Mouse (Mus musculus): ENCODE data around the gene Ptcra.

Ptcra gene

GRCm38 (mm10) chr17:46747234-46747633, 16.3 kb downstream of the Ptcra start:
- no peak overlapping the region for H3K4me3 ChIP-seq (replicated peaks; ENCODE audit: low read length)
- H3K9me3 ChIP-seq (ENCODE audit: low read length) = no peaks in the 10 kb centered on the region
- H3K27me3 ChIP-seq (ENCODE audit: insufficient read depth, low read length) = no peaks in the 10 kb centered on the region
- TF ChIP-seq NANOG (IDR thresholded peaks at IDR 0.05; ENCODE audit: borderline replicate concordance, low read length) (no peak), CTCF (conservative IDR thresholded peaks at IDR 0.05; ENCODE audit: low read length) (no peak), POU5F1 (IDR thresholded peaks at IDR 0.05; ENCODE audit: borderline replicate concordance, low read length) (no peak)
- peaks cover 72% of the 10 kb centered on the region for H3K36me3 ChIP-seq (ENCODE audit: insufficient read depth, low read length)
- peaks cover 62% of the 10 kb centered on the region for H3K4me1 ChIP-seq (replicated peaks; ENCODE audit: low read depth, low read length)

- TF ChIP-seq NANOG (IDR thresholded peaks at IDR 0.05; ENCODE audit: borderline replicate concordance, low read length) (no peak), POU5F1 (IDR thresholded peaks at IDR 0.05; ENCODE audit: borderline replicate concordance, low read length) (no peak), CTCF (conservative IDR thresholded peaks at IDR 0.05; ENCODE audit: low read length) (no peak)
- peaks cover 51% of the 10 kb centered on the region for H3K4me1 ChIP-seq (replicated peaks; ENCODE audit: low read depth, low read length)
- no peaks in the 10 kb centered on the region for H3K9me3 ChIP-seq (ENCODE audit: low read length)
- H3K27me3 ChIP-seq (ENCODE audit: insufficient read depth, low read length) = no peaks in the 10 kb centered on the region
- H3K36me3 ChIP-seq (ENCODE audit: insufficient read depth, low read length) = peaks cover 83% of the 10 kb centered on the region
- no peak overlapping the region for H3K4me3 ChIP-seq (replicated peaks; ENCODE audit: low read length)
Measured at GRCm38 (mm10) chr17:46745506-46745905, 18.0 kb downstream of the Ptcra start.

- Histone ChIP-seq H3K4me1 (replicated peaks; ENCODE audit: low read depth, low read length) (peaks cover 37% of the 10 kb centered on the region), H3K27me3 (ENCODE audit: insufficient read depth, low read length) (no peaks in the 10 kb centered on the region), H3K9me3 (ENCODE audit: low read length) (no peaks in the 10 kb centered on the region), H3K4me3 (replicated peaks; ENCODE audit: low read length) (no peak overlapping the region), H3K36me3 (ENCODE audit: insufficient read depth, low read length) (peaks cover 65% of the 10 kb centered on the region)
- TF ChIP-seq CTCF (conservative IDR thresholded peaks at IDR 0.05; ENCODE audit: low read length) = no peak
- TF ChIP-seq POU5F1 (IDR thresholded peaks at IDR 0.05; ENCODE audit: borderline replicate concordance, low read length) = no peak
- no peak for TF ChIP-seq NANOG (IDR thresholded peaks at IDR 0.05; ENCODE audit: borderline replicate concordance, low read length)
Measured at GRCm38 (mm10) chr17:46742986-46743385, 20.5 kb downstream of the Ptcra start.

- no peak overlapping the region for H3K4me3 ChIP-seq (replicated peaks; ENCODE audit: low read length)
- TF ChIP-seq POU5F1 (IDR thresholded peaks at IDR 0.05; ENCODE audit: borderline replicate concordance, low read length) (no peak), CTCF (conservative IDR thresholded peaks at IDR 0.05; ENCODE audit: low read length) (no peak), NANOG (IDR thresholded peaks at IDR 0.05; ENCODE audit: borderline replicate concordance, low read length) (no peak)
Measured at GRCm38 (mm10) chr17:46741305-46741704, 22.2 kb downstream of the Ptcra start.

GRCm38 (mm10) chr17:46736160-46736559, 27.4 kb downstream of the Ptcra start:
- peaks cover 39% of the 10 kb centered on the region for H3K36me3 ChIP-seq (ENCODE audit: insufficient read depth, low read length)
- H3K9me3 ChIP-seq (ENCODE audit: low read length) = no peaks in the 10 kb centered on the region
- peaks cover 21% of the 10 kb centered on the region for H3K4me1 ChIP-seq (replicated peaks; ENCODE audit: low read depth, low read length)
- H3K4me3 ChIP-seq (replicated peaks; ENCODE audit: low read length) = no peak overlapping the region; the same call in 1 of the 2 replicates
- peak; percentile 91 for TF ChIP-seq CTCF (conservative IDR thresholded peaks at IDR 0.05; ENCODE audit: low read length)
- no peak for TF ChIP-seq NANOG (IDR thresholded peaks at IDR 0.05; ENCODE audit: borderline replicate concordance, low read length)
- H3K27me3 ChIP-seq (ENCODE audit: insufficient read depth, low read length) = no peaks in the 10 kb centered on the region

More at GRCm38 (mm10) chr17:46741305-46741704, 22.2 kb downstream of the Ptcra start:
- Histone ChIP-seq H3K36me3 (ENCODE audit: insufficient read depth, low read length) (peaks cover 62% of the 10 kb centered on the region), H3K4me1 (replicated peaks; ENCODE audit: low read depth, low read length) (peaks cover 35% of the 10 kb centered on the region), H3K27me3 (ENCODE audit: insufficient read depth, low read length) (no peaks in the 10 kb centered on the region), H3K9me3 (ENCODE audit: low read length) (no peaks in the 10 kb centered on the region)

GRCm38 (mm10) chr17:46735287-46735686, 28.2 kb downstream of the Ptcra start:
- TF ChIP-seq CTCF (conservative IDR thresholded peaks at IDR 0.05; ENCODE audit: low read length) = no peak
- TF ChIP-seq POU5F1 (IDR thresholded peaks at IDR 0.05; ENCODE audit: borderline replicate concordance, low read length) = no peak
- no peak for TF ChIP-seq NANOG (IDR thresholded peaks at IDR 0.05; ENCODE audit: borderline replicate concordance, low read length)
- Histone ChIP-seq H3K36me3 (ENCODE audit: insufficient read depth, low read length) (peaks cover 37% of the 10 kb centered on the region), H3K4me3 (replicated peaks; ENCODE audit: low read length) (no peak overlapping the region), H3K27me3 (ENCODE audit: insufficient read depth, low read length) (0 out of 2 replicates have a peak, but pooled peaks cover 4% of the 10 kb centered on the region), H3K4me1 (replicated peaks; ENCODE audit: low read depth, low read length) (peaks cover 21% of the 10 kb centered on the region), H3K9me3 (ENCODE audit: low read length) (no peaks in the 10 kb centered on the region)

GRCm38 (mm10) chr17:46734055-46734454, 29.5 kb downstream of the Ptcra start:
- H3K4me3 ChIP-seq (replicated peaks; ENCODE audit: low read length) = no peak overlapping the region
- no peaks in the 10 kb centered on the region for H3K9me3 ChIP-seq (ENCODE audit: low read length)
- H3K4me1 ChIP-seq (replicated peaks; ENCODE audit: low read depth, low read length) = peaks cover 32% of the 10 kb centered on the region
- peaks cover 37% of the 10 kb centered on the region for H3K36me3 ChIP-seq (ENCODE audit: insufficient read depth, low read length)
- peaks cover 13% of the 10 kb centered on the region for H3K27me3 ChIP-seq (ENCODE audit: insufficient read depth, low read length)
- TF ChIP-seq POU5F1 (IDR thresholded peaks at IDR 0.05; ENCODE audit: borderline replicate concordance, low read length) (no peak), NANOG (IDR thresholded peaks at IDR 0.05; ENCODE audit: borderline replicate concordance, low read length) (no peak), CTCF (conservative IDR thresholded peaks at IDR 0.05; ENCODE audit: low read length) (no peak)

GRCm38 (mm10) chr17:46728904-46729318, 34.6 kb downstream of the Ptcra start, which contains the start of gene Gnmt:
Gene Gnmt, minus strand, starts transcription at chr17:46729168.
- TF ChIP-seq NANOG (IDR thresholded peaks at IDR 0.05; ENCODE audit: borderline replicate concordance, low read length) = no peak
- no peak for TF ChIP-seq CTCF (conservative IDR thresholded peaks at IDR 0.05; ENCODE audit: low read length)
- no peak for TF ChIP-seq POU5F1 (IDR thresholded peaks at IDR 0.05; ENCODE audit: borderline replicate concordance, low read length)
- Histone ChIP-seq H3K27me3 (ENCODE audit: insufficient read depth, low read length) (peaks cover 21% of the 10 kb centered on the region), H3K36me3 (ENCODE audit: insufficient read depth, low read length) (peaks cover 6% of the 10 kb centered on the region), H3K9me3 (ENCODE audit: low read length) (no peaks in the 10 kb centered on the region), H3K4me3 (replicated peaks; ENCODE audit: low read length) (peak within 1 kb of the TSS; percentile 83), H3K4me1 (replicated peaks; ENCODE audit: low read depth, low read length) (peaks cover 43% of the 10 kb centered on the region)

GRCm38 (mm10) chr17:46728496-46728895, 35.0 kb downstream of the Ptcra start:
- TF ChIP-seq NANOG (IDR thresholded peaks at IDR 0.05; ENCODE audit: borderline replicate concordance, low read length) (no peak), CTCF (conservative IDR thresholded peaks at IDR 0.05; ENCODE audit: low read length) (no peak), POU5F1 (IDR thresholded peaks at IDR 0.05; ENCODE audit: borderline replicate concordance, low read length) (no peak)
- H3K36me3 ChIP-seq (ENCODE audit: insufficient read depth, low read length) = peaks cover 8% of the 10 kb centered on the region
- peaks cover 43% of the 10 kb centered on the region for H3K4me1 ChIP-seq (replicated peaks; ENCODE audit: low read depth, low read length)
- peaks cover 21% of the 10 kb centered on the region for H3K27me3 ChIP-seq (ENCODE audit: insufficient read depth, low read length)
- peak overlapping the region; percentile 83 for H3K4me3 ChIP-seq (replicated peaks; ENCODE audit: low read length)
- H3K9me3 ChIP-seq (ENCODE audit: low read length) = no peaks in the 10 kb centered on the region
